Comparison of ENCODE assay signal across 8 mouse cellular contexts in genomic region chr4:41050726-41051675, GRCm38 (mm10). TPM values are rescaled to one million over a fixed set of nuclear protein-coding genes. Genes with fewer than 3 reads are reported as not detected.
DNase-seq lines count a peak whose midpoint lies in the region; ATAC-seq and TF ChIP-seq lines count a peak whose summit lies in the region.

No protein-coding gene starts in this region.

- no peaks in the 10 kb centered on the region for H3K9me3 ChIP-seq in hindbrain, embryonic 11.5 days (ENCODE audit: control insufficient read depth, low read length)
- no peaks in the 10 kb centered on the region for H3K9me3 ChIP-seq in lung, postnatal 0 days (ENCODE audit: low read length)

- H3K4me1 ChIP-seq in hindbrain, embryonic 11.5 days (replicated peaks; ENCODE audit: control insufficient read depth, insufficient read depth, low read length) = 0 out of 2 replicates have a peak, but pooled peaks cover 2% of the 10 kb centered on the region
- peaks cover 5% of the 10 kb centered on the region; the same call in 1 of the 2 replicates for H3K4me1 ChIP-seq in lung, postnatal 0 days (ENCODE audit: insufficient read depth, low read depth, low read length)

- 0 out of 2 replicates have a peak overlapping the region, but pooled peaks have one; percentile 44 for H3K9ac ChIP-seq in hindbrain, embryonic 11.5 days (ENCODE audit: low read depth, low read length)
- no peak overlapping the region for H3K9ac ChIP-seq in lung, postnatal 0 days (replicated peaks; ENCODE audit: low read depth)

- 40% methylated on average over 16 of the region's 16 CpGs for WGBS in hindbrain, embryonic 11.5 days
- 30% methylated on average over 16 of the region's 16 CpGs for WGBS in lung, postnatal 0 days

- peak; percentile 53 for DNase-seq in MEL-GATA-1-ER (ENCODE audit: extremely low read depth, low read depth)
- peak; percentile 83 for DNase-seq in cerebellum, adult 8-10 months
- peak; percentile 88 for DNase-seq in forelimb bud, embryonic 11.5 days (ENCODE audit: low read depth, low spot score)
- DNase-seq in hindbrain, embryonic 11.5 days (ENCODE audit: low spot score) = peak; percentile 95
- peak; percentile 60 for DNase-seq in layer of hippocampus, adult 9-11 months
- peak; percentile 93 for DNase-seq in lung, postnatal 0 days (ENCODE audit: low spot score)
- peak; percentile 85 for DNase-seq in ovary, postnatal 14 days (ENCODE audit: low spot score)
- peak; percentile 79 for DNase-seq in thymus, postnatal 14 days

- H3K4me3 ChIP-seq in hindbrain, embryonic 11.5 days (ENCODE audit: low read depth, low read length) = no peak overlapping the region; the same call in 1 of the 2 replicates
- H3K4me3 ChIP-seq in lung, postnatal 0 days (ENCODE audit: low read depth, low read length) = no peak overlapping the region

- peak overlapping the region; percentile 35 for H3K4me2 ChIP-seq in hindbrain, embryonic 11.5 days (replicated peaks; ENCODE audit: low read depth, low read length)
- peak overlapping the region; percentile 32; the same call in 1 of the 2 replicates for H3K4me2 ChIP-seq in lung, postnatal 0 days (replicated peaks; ENCODE audit: low read depth, low read length)

- TF ChIP-seq EP300 in lung, postnatal 0 days (IDR thresholded peaks at IDR 0.05) = no peak

- peak; percentile 88 for TF ChIP-seq CTCF in lung, postnatal 0 days (IDR thresholded peaks at IDR 0.05)

- no peaks in the 10 kb centered on the region for H3K36me3 ChIP-seq in hindbrain, embryonic 11.5 days (ENCODE audit: control insufficient read depth, insufficient read depth, low read length)
- H3K36me3 ChIP-seq in lung, postnatal 0 days (ENCODE audit: insufficient read depth, low read length) = no peaks in the 10 kb centered on the region

- ATAC-seq in hindbrain, embryonic 11.5 days (ENCODE audit: low FRiP score) = peak; percentile 67; the same call in 1 of the 2 replicates
- peak; percentile 73 for ATAC-seq in lung, postnatal 0 days

- H3K27ac ChIP-seq in hindbrain, embryonic 11.5 days (ENCODE audit: low read depth, low read length) = no peak overlapping the region
- H3K27ac ChIP-seq in lung, postnatal 0 days (ENCODE audit: low read length) = no peak overlapping the region

- H3K27me3 ChIP-seq in hindbrain, embryonic 11.5 days (ENCODE audit: control insufficient read depth, insufficient read depth, low read length) = no peaks in the 10 kb centered on the region
- no peaks in the 10 kb centered on the region for H3K27me3 ChIP-seq in lung, postnatal 0 days (replicated peaks; ENCODE audit: insufficient read depth, low read length)

RNA-seq across cellular contexts. Expression of gene Aqp7, which starts 3.1 kb away (rescaled TPM):
- 0.07 TPM in 1 of 2 replicates, not detected in the other for polyA plus RNA-seq in hindbrain, embryonic 11.5 days (2014; fragmentation: Nextera tagmentation; extraction: Ambion mirVana)
- polyA plus RNA-seq in lung, postnatal 0 days (2015; fragmentation: Nextera tagmentation; extraction: Ambion mirVana) = 0.10 and 0.24 TPM in 2 replicates

RNA-seq across cellular contexts. Expression of gene Aqp3, which starts 47.0 kb away (rescaled TPM):
- 1.2 and 1.3 TPM in 2 replicates for polyA plus RNA-seq in hindbrain, embryonic 11.5 days (2014; fragmentation: Nextera tagmentation; extraction: Ambion mirVana)
- polyA plus RNA-seq in lung, postnatal 0 days (2015; fragmentation: Nextera tagmentation; extraction: Ambion mirVana) = 8.7 and 15.3 TPM in 2 replicates
